Mouse (Mus musculus) neural tube, embryonic 13.5 days (tissue): ENCODE results near the gene Prr15. TPM values are rescaled to one million over a fixed set of nuclear protein-coding genes. Genes with fewer than 3 reads are reported as not detected.

Experiments
- ATAC-seq: fragments of 200-750 bp; cut with Nextera tagmentation; 2 replicates; pipeline ENCODE4 v1.8.0; 2017; ENCODE audit warnings: low read depth, mild to moderate bottlenecking, moderate TSS enrichment, moderate library complexity
- H3K27ac ChIP-seq: fragments of 300-500 bp; sonication (generic); replicated peaks from 2 replicates; pipeline ENCODE4 v1.5.1; 2015; ENCODE audit warnings: moderate library complexity, mild to moderate bottlenecking, inconsistent platforms
- H3K27me3 ChIP-seq: fragments of 300-500 bp; sonication (generic); 2 replicates; pipeline ENCODE4 v1.6.1; 2015; ENCODE audit warnings: mild to moderate bottlenecking, inconsistent platforms
- H3K36me3 ChIP-seq: fragments of 300-500 bp; sonication (generic); 2 replicates; pipeline ENCODE4 v1.6.1; 2015; ENCODE audit warnings: mild to moderate bottlenecking, inconsistent platforms
- H3K4me1 ChIP-seq: fragments of 300-500 bp; sonication (generic); replicated peaks from 2 replicates; pipeline ENCODE4 v1.6.1; 2015; ENCODE audit warnings: inconsistent platforms
- H3K4me2 ChIP-seq: fragments of 300-500 bp; sonication (generic); 2 replicates; pipeline ENCODE4 v1.6.1; 2015; ENCODE audit warnings: inconsistent platforms, mild to moderate bottlenecking, moderate library complexity
- H3K4me3 ChIP-seq: fragments of 300-500 bp; sonication (generic); 2 replicates; pipeline ENCODE4 v1.5.1; 2015; ENCODE audit warnings: mild to moderate bottlenecking, inconsistent platforms
- H3K9ac ChIP-seq: fragments of 300-500 bp; sonication (generic); 2 replicates; pipeline ENCODE4 v1.6.1; 2015; ENCODE audit warnings: moderate library complexity, mild to moderate bottlenecking, inconsistent platforms
- H3K9me3 ChIP-seq: fragments of 300-500 bp; sonication (generic); 2 replicates; pipeline ENCODE4 v1.6.1; 2016; ENCODE audit warnings: inconsistent platforms
- WGBS: fragments of 180-500 bp; shearing (Covaris S2); methylation state at CpG from one replicate; pipeline ENCODE4 v1.1.7; 2015; 5-methylcytosine and 5-hydroxymethylcytosine counted together
- polyA plus RNA-seq: library from polyadenylated mRNA; unstranded; fragments of >200 nt; fragmentation: Nextera tagmentation; extraction: Ambion mirVana; gene quantifications from 2 replicates; pipeline ENCODE4 v1.2.1, GENCODE M21; 2015

The Prr15 gene
- polyA plus RNA-seq, 1 experiment from 2014 or later: 1.1 TPM

GRCm38 (mm10) chr6:54305777-54306176, 19.9 kb upstream of the Prr15 start:
- Histone ChIP-seq H3K4me2 (no peak overlapping the region), H3K27me3 (no peaks in the 10 kb centered on the region), H3K9ac (no peak overlapping the region), H3K36me3 (no peaks in the 10 kb centered on the region), H3K4me3 (no peak overlapping the region), H3K4me1 (0 out of 2 replicates have a peak, but pooled peaks cover 1% of the 10 kb centered on the region), H3K27ac (no peak overlapping the region), H3K9me3 (no peaks in the 10 kb centered on the region)
- ATAC-seq: no peak
- 89% methylated on average over 1 of the region's 1 CpGs for WGBS

GRCm38 (mm10) chr6:54313071-54313470, 12.6 kb upstream of the Prr15 start:
- no peak for ATAC-seq
- Histone ChIP-seq H3K9me3 (no peaks in the 10 kb centered on the region), H3K27ac (no peak overlapping the region), H3K4me1 (0 out of 2 replicates have a peak, but pooled peaks cover 3% of the 10 kb centered on the region), H3K27me3 (no peaks in the 10 kb centered on the region), H3K4me3 (no peak overlapping the region), H3K36me3 (no peaks in the 10 kb centered on the region), H3K4me2 (no peak overlapping the region), H3K9ac (no peak overlapping the region)
- WGBS: 89% methylated on average over 2 of the region's 2 CpGs

- Histone ChIP-seq H3K36me3 (no peaks in the 10 kb centered on the region), H3K27ac (no peak overlapping the region), H3K4me3 (no peak overlapping the region), H3K9me3 (no peaks in the 10 kb centered on the region), H3K27me3 (peaks cover 4% of the 10 kb centered on the region; the same call in 1 of the 2 replicates), H3K4me1 (0 out of 2 replicates have a peak, but pooled peaks cover 3% of the 10 kb centered on the region), H3K9ac (no peak overlapping the region), H3K4me2 (no peak overlapping the region)
- WGBS: 77% methylated on average over 9 of the region's 9 CpGs
- no peak for ATAC-seq
Measured at GRCm38 (mm10) chr6:54318618-54319017, 7.0 kb upstream of the Prr15 start.

- Histone ChIP-seq H3K27ac (no peak overlapping the region), H3K4me1 (0 out of 2 replicates have a peak, but pooled peaks cover 3% of the 10 kb centered on the region), H3K27me3 (peaks cover 9% of the 10 kb centered on the region), H3K4me3 (no peak overlapping the region), H3K36me3 (no peaks in the 10 kb centered on the region), H3K9ac (no peak overlapping the region), H3K4me2 (no peak overlapping the region), H3K9me3 (no peaks in the 10 kb centered on the region)
- no peak for ATAC-seq
- WGBS: 84% methylated on average over 3 of the region's 3 CpGs
Measured at GRCm38 (mm10) chr6:54319198-54319597, 6.4 kb upstream of the Prr15 start.

GRCm38 (mm10) chr6:54320236-54320635, 5.4 kb upstream of the Prr15 start:
- H3K4me1 ChIP-seq: 0 out of 2 replicates have a peak, but pooled peaks cover 3% of the 10 kb centered on the region
- H3K4me3 ChIP-seq: no peak overlapping the region
- ATAC-seq: no peak
- peaks cover 19% of the 10 kb centered on the region for H3K27me3 ChIP-seq
- H3K27ac ChIP-seq: no peak overlapping the region
- H3K36me3 ChIP-seq: no peaks in the 10 kb centered on the region
- no peak overlapping the region for H3K4me2 ChIP-seq
- WGBS: 83% methylated on average over 1 of the region's 1 CpGs
- H3K9me3 ChIP-seq: no peaks in the 10 kb centered on the region
- H3K9ac ChIP-seq: no peak overlapping the region

- Histone ChIP-seq H3K27ac (no peak overlapping the region), H3K36me3 (no peaks in the 10 kb centered on the region), H3K4me3 (peak overlapping the region; percentile 49), H3K9ac (peak overlapping the region; percentile 62), H3K9me3 (no peaks in the 10 kb centered on the region), H3K27me3 (peaks cover 69% of the 10 kb centered on the region), H3K4me2 (peak overlapping the region; percentile 97), H3K4me1 (peaks cover 35% of the 10 kb centered on the region)
- peak; percentile 66 for ATAC-seq
- WGBS: under 1% methylated on average over 53 of the region's 53 CpGs
Measured at GRCm38 (mm10) chr6:54326671-54327625, 1.3 kb downstream of the Prr15 start.

GRCm38 (mm10) chr6:54327626-54328003, 2.0 kb downstream of the Prr15 start:
- ATAC-seq: no peak
- H3K4me3 ChIP-seq: peak overlapping the region; percentile 49
- WGBS: under 1% methylated on average over 28 of the region's 28 CpGs
- H3K36me3 ChIP-seq: no peaks in the 10 kb centered on the region
- no peaks in the 10 kb centered on the region for H3K9me3 ChIP-seq
- H3K4me1 ChIP-seq: peaks cover 42% of the 10 kb centered on the region
- H3K9ac ChIP-seq: peak overlapping the region; percentile 62
- H3K27me3 ChIP-seq: peaks cover 69% of the 10 kb centered on the region
- H3K27ac ChIP-seq: no peak overlapping the region
- peak overlapping the region; percentile 97 for H3K4me2 ChIP-seq

- Histone ChIP-seq H3K36me3 (no peaks in the 10 kb centered on the region), H3K4me1 (peaks cover 54% of the 10 kb centered on the region), H3K27ac (no peak overlapping the region), H3K27me3 (peaks cover 65% of the 10 kb centered on the region), H3K9ac (no peak overlapping the region), H3K9me3 (no peaks in the 10 kb centered on the region), H3K4me3 (no peak overlapping the region), H3K4me2 (no peak overlapping the region)
- 94% methylated on average over 5 of the region's 5 CpGs for WGBS
- ATAC-seq: no peak
Measured at GRCm38 (mm10) chr6:54328783-54329182, 3.1 kb downstream of the Prr15 start.

- Histone ChIP-seq H3K9me3 (no peaks in the 10 kb centered on the region), H3K4me3 (no peak overlapping the region), H3K9ac (no peak overlapping the region), H3K27ac (no peak overlapping the region), H3K4me2 (no peak overlapping the region), H3K4me1 (peaks cover 59% of the 10 kb centered on the region), H3K36me3 (no peaks in the 10 kb centered on the region), H3K27me3 (peaks cover 57% of the 10 kb centered on the region)
- ATAC-seq: no peak
- WGBS: 79% methylated on average over 3 of the region's 3 CpGs
Measured at GRCm38 (mm10) chr6:54329598-54329997, 4.0 kb downstream of the Prr15 start.

- WGBS: 47% methylated on average over 10 of the region's 10 CpGs
- H3K27me3 ChIP-seq: peaks cover 51% of the 10 kb centered on the region
Measured at GRCm38 (mm10) chr6:54330166-54330565, 4.5 kb downstream of the Prr15 start.

GRCm38 (mm10) chr6:54331765-54332164, 6.1 kb downstream of the Prr15 start:
- Histone ChIP-seq H3K9me3 (no peaks in the 10 kb centered on the region), H3K27me3 (peaks cover 35% of the 10 kb centered on the region), H3K4me1 (peaks cover 53% of the 10 kb centered on the region), H3K9ac (no peak overlapping the region), H3K4me3 (no peak overlapping the region), H3K36me3 (no peaks in the 10 kb centered on the region), H3K4me2 (no peak overlapping the region), H3K27ac (no peak overlapping the region)
- ATAC-seq: peak; percentile 83
- 22% methylated on average over 10 of the region's 10 CpGs for WGBS

More at GRCm38 (mm10) chr6:54330166-54330565, 4.5 kb downstream of the Prr15 start:
- Histone ChIP-seq H3K36me3 (no peaks in the 10 kb centered on the region), H3K9ac (no peak overlapping the region), H3K4me2 (no peak overlapping the region), H3K4me1 (peaks cover 59% of the 10 kb centered on the region), H3K4me3 (no peak overlapping the region), H3K27ac (no peak overlapping the region), H3K9me3 (no peaks in the 10 kb centered on the region)
- ATAC-seq: no peak

- whole genome bisulfite sequencing: 17% methylated on average over 8 of the region's 8 CpGs
- Histone ChIP-seq H3K27ac (peak overlapping the region; percentile 29; the same call in 1 of the 2 replicates), H3K36me3 (no peaks in the 10 kb centered on the region), H3K4me1 (peaks cover 49% of the 10 kb centered on the region), H3K9ac (0 out of 2 replicates have a peak overlapping the region, but pooled peaks have one; percentile 28), H3K27me3 (peaks cover 31% of the 10 kb centered on the region), H3K4me2 (peak overlapping the region; percentile 14; the same call in 1 of the 2 replicates), H3K4me3 (no peak overlapping the region), H3K9me3 (no peaks in the 10 kb centered on the region)
- ATAC-seq: no peak
Measured at GRCm38 (mm10) chr6:54332203-54332602, 6.6 kb downstream of the Prr15 start.
